Comparison of ENCODE assay signal across 18 mouse cellular contexts in the genomic region with DNA sequence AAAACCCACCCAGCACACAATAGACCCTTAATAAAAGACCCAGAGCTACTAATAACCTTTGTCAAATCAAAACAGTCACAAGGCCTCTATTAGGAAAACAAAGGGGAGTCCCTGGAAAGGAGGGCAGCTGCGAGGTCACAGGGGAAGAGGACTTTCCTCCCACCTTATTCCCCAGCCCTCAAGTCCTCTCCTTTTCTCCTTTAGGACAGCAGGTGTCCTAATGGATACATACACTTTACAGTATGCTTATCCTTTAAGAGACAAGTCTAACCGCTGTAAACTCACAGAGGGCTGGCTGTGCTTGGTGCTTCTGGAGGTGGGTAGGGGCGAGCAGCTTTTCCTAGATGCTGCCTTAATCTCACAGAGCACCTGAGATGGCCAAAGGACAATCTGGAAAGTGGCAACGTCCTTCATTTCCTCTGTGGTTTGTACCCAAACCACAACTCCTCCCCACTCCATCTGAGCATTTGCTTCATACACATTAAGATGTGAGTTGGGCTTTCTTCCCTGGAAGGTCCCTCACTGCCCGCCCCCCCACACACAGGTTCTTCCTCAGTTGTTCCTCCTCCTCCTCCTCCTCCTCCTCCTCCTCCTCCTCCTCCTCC. TPM values are rescaled to one million over a fixed set of nuclear protein-coding genes. Genes with fewer than 3 reads are reported as not detected.
DNase-seq lines count a peak whose midpoint lies in the region; ATAC-seq lines count a peak whose summit lies in the region.
"Had no signal": no experiment of that assay in that cellular context is flagged by ENCODE, and none has a peak within 500 bp of the region (broad histone marks: within the 10 kb centered on the region; RNA-seq: fewer than 3 reads in every experiment).

No protein-coding gene starts in this region.

- intact Hi-C loops in heart, postnatal 14 days (cut with DNase I): no loop called here

- H3K9ac ChIP-seq in limb, embryonic 11.5 days (ENCODE audit: low read length): no peak overlapping the region
- H3K9ac ChIP-seq: heart, embryonic 15.5 days; liver, postnatal 0 days had no signal

- no peak for ATAC-seq in limb, embryonic 11.5 days (ENCODE audit: insufficient number of reproducible peaks, low FRiP score, low TSS enrichment, low read depth)
- ATAC-seq: inflammation-experienced regulatory T-cells, adult 6 months; liver, postnatal 0 days had no signal

- DNase-seq in heart, embryonic 10.5 days (ENCODE audit: low spot score): no peak
- no peak for DNase-seq in heart, postnatal 14 days
- peak; percentile 85 for DNase-seq in 416B (ENCODE audit: low read depth)
- peak; percentile 3 for DNase-seq in Muller cell, postnatal 12 days (ENCODE audit: inconsistent ontology term)
- no peak for DNase-seq in limb, embryonic 11.5 days (ENCODE audit: low spot score)
- no peak for DNase-seq in urinary bladder, adult 2 months (ENCODE audit: low spot score)
- DNase-seq in adrenal gland, adult 8-10 months: no peak
- DNase-seq: adrenal gland, postnatal 14 days; cerebellum, postnatal 36 days; kidney, postnatal 10 days; left cerebral cortex, postnatal 4 days; liver, postnatal 0 days; lung, postnatal 4 days; right cerebral cortex, adult 18-20 months; thymus, postnatal 36 days had no signal

- no peak overlapping the region for H3K4me3 ChIP-seq in heart, embryonic 10.5 days
- H3K4me3 ChIP-seq in limb, embryonic 11.5 days (ENCODE audit: low read depth, low read length): no peak overlapping the region
- H3K4me3 ChIP-seq: erythroblast, embryonic 14.5 days; heart, embryonic 15.5 days had no signal

- H3K4me2 ChIP-seq in limb, embryonic 11.5 days (ENCODE audit: low read depth, severe bottlenecking): no peak overlapping the region

- H3K36me3 ChIP-seq in heart, embryonic 10.5 days: peaks cover 16% of the 10 kb centered on the region
- H3K36me3 ChIP-seq in limb, embryonic 11.5 days (ENCODE audit: control insufficient read depth, insufficient read depth, low read length): no peaks in the 10 kb centered on the region; the same call in 1 of the 2 replicates
- H3K36me3 ChIP-seq: heart, embryonic 15.5 days had no signal

- H3K9me3 ChIP-seq in heart, embryonic 10.5 days: no peaks in the 10 kb centered on the region
- H3K9me3 ChIP-seq in limb, embryonic 11.5 days (ENCODE audit: control insufficient read depth, low read length): peaks cover 3% of the 10 kb centered on the region; the same call in 1 of the 2 replicates
- H3K9me3 ChIP-seq: heart, embryonic 15.5 days had no signal

- 35% methylated on average over 5 of the region's 5 CpGs for WGBS in heart, embryonic 10.5 days
- 23% methylated on average over 5 of the region's 5 CpGs for WGBS in limb, embryonic 11.5 days

- peaks cover 37% of the 10 kb centered on the region for H3K4me1 ChIP-seq in heart, embryonic 10.5 days
- peaks cover 27% of the 10 kb centered on the region for H3K4me1 ChIP-seq in limb, embryonic 11.5 days (ENCODE audit: control insufficient read depth, insufficient read depth, low read length)

- peak overlapping the region; percentile 52; the same call in 1 of the 2 replicates for H3K27ac ChIP-seq in heart, embryonic 10.5 days
- H3K27ac ChIP-seq in limb, embryonic 11.5 days (replicated peaks; ENCODE audit: low read depth, low read length): peak overlapping the region; percentile 81; the same call in 1 of the 2 replicates

- H3K27me3 ChIP-seq in heart, embryonic 10.5 days (ENCODE audit: insufficient read depth, poor library complexity, severe bottlenecking): no peaks in the 10 kb centered on the region
- no peaks in the 10 kb centered on the region for H3K27me3 ChIP-seq in limb, embryonic 11.5 days (ENCODE audit: control insufficient read depth, insufficient read depth, low read length)
- H3K27me3 ChIP-seq: heart, embryonic 15.5 days had no signal

RNA-seq across cellular contexts. Expression of a gene that starts 42.8 kb away (rescaled TPM):
- polyA plus RNA-seq in heart, embryonic 10.5 days (2016; fragmentation: Nextera tagmentation; extraction: Ambion mirVana): 37.2 and 45.9 TPM in 2 replicates
- total RNA-seq in heart, postnatal 14 days (2021): 10 to 100 TPM; 24.6 to 27.2 TPM
- polyA plus RNA-seq in limb, embryonic 11.5 days (2014; fragmentation: Nextera tagmentation; extraction: Ambion mirVana): 76.8 and 86.9 TPM in 2 replicates
- 6.9 and 15.1 TPM in 2 replicates for polyA plus RNA-seq in urinary bladder, adult 2 months (2012; rRNA removed)
- total RNA-seq in adrenal gland, adult 8-10 months (2022): 10 to 100 TPM; 19.2 to 27.4 (median 25.3) TPM

Comparison
In these comparisons a context has a peak if more than half of its experiments do, and no peak if none do; other contexts are left out.
1. DNase-seq: peak in 416B (single experiment) and Muller cell, postnatal 12 days (single experiment); none in heart, embryonic 10.5 days (single experiment), heart, postnatal 14 days (0 of 2), limb, embryonic 11.5 days (single experiment), urinary bladder, adult 2 months (single experiment) and adrenal gland, adult 8-10 months (single experiment).